Mouse (Mus musculus) left cerebral cortex, postnatal 14 days (tissue): ENCODE data around the gene Slc8a3. TPM values are rescaled to one million over a fixed set of nuclear protein-coding genes. Genes with fewer than 3 reads are reported as not detected.

Source experiments
- DNase-seq, 2 experiments: peaks; one replicate each; pipeline ENCODE4 v3.0.0; 2021 to 2022; ENCODE audit warnings: low spot score in 2 of 2, mixed read lengths in 1 of 2
- intact Hi-C: fragments of 180-260 bp; cut with DNase I; formaldehyde crosslinking; loops from one replicate; pipeline ENCODE4 v1.15.1; 2025
- microRNA-seq, 2 experiments: library from miRNA; unstranded; fragments of <30 nt; microRNA quantifications; one replicate each; pipeline ENCODE4 v1.2.0; 2022
- total RNA-seq, 2 experiments: library from RNA; stranded (reverse); gene quantifications; 2 replicates each; pipeline ENCODE4 v1.2.3; 2021

Gene Slc8a3
- total RNA-seq, 2 experiments from 2014 or later, result 23.0 to 27.3 TPM

DNA sequence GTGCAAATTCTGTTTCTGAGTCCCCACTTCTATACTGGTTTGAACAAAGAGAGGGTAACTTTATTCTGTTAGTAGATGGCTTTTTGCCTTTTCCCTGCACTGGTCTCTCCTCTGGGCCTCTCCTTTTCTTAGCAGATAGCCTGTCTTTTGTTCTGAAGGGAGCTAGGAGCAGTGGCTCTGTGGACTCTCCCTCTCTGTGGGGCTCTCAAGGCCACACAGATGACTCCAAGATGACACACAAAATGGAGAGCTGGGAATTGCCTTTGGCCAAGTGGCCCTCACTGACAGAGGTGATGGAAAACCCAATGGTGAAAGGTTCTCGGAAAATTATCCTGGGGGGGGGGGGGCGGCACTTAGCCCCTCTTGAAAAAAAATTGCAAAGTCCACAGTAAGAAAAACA lies 173.0 kb downstream of the Slc8a3 start:
- intact Hi-C loops, result no loop called here

DNA sequence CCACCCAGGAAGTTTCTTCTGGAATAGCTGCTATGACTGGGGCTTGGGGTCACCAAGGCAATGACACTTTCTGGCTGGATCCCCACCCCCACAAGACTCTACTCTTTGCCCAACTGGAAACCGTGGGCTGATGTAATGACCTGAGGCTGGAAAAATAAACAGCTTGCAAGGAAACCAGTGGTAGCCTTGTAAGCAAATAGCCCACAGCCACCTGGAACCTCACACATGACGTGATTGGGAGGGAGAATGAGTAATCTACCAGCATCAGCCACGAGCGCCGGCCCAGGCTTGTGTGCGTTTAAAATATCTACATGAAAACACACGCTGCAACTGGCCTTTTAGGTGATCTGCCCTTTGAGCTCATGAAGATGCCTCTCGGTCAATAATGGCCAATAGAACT lies 176.1 kb downstream of the Slc8a3 start:
- DNase-seq, result no peak
- intact Hi-C loops, result no loop called here

More for the DNA sequence above, 173.0 kb downstream of the Slc8a3 start:
- DNase-seq, result no peak

DNA sequence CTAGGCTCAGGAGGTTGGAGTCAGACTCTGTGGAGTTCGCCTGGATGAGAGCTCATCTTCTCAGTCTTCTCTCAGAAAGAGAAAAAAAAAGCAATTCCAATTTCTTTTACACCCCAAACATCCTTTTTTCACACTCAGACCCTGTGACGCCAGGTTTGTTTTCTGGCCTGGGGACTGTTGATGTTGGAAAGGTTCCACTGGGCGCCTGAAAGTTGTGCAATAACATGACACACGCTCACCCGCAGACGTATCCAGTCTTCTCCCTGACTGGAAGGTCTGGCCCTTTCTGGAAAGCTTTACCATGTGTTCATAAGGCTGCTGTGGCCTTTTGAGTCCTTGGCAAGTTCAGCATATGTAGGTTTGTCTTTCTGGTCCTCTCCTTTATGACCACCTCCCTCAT lies 177.3 kb downstream of the Slc8a3 start:
- intact Hi-C loops, result no loop called here
- DNase-seq, result no peak

DNA sequence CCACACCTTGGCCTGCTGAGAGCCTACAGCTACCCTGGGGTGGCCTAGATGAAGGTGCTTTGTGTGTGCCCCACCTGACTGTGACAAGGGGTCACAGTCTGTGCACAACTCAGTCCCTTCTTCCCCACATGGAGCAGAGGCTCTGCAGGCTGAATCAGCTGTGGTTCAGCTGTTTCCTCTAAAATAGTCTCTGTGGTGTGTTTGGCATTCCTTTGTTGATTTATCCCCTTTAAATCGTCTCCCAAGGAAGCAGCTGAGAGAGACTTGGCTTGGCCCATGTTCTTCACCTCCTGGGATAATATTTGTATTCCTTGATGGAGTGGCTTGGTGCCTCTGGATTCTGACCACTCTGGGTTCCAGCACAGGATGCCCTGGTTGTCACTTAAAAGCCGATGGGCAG lies 180.9 kb downstream of the Slc8a3 start:
- intact Hi-C loops, result no loop called here
- no peak for DNase-seq

DNA sequence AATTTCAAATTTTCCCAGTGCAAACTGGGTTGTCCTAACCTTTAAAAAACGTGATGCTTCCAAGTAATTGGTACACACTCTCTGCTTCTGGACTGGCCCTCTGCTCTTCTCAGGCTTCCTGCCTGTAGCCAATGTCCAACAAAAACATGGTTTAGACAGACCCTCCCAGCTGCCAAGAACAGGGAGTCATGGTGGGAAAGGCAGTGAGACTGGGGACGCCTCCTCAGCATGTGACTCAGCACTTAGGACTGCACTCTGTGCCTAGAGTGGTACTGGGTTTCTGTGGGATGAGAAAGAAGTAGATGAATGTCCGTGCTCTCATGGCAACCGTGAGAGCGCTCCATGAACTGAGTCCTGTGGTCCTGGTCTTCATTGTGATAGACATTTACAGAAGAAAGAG lies 182.1 kb downstream of the Slc8a3 start:
- DNase-seq, result no peak
- intact Hi-C loops, result no loop called here

DNA sequence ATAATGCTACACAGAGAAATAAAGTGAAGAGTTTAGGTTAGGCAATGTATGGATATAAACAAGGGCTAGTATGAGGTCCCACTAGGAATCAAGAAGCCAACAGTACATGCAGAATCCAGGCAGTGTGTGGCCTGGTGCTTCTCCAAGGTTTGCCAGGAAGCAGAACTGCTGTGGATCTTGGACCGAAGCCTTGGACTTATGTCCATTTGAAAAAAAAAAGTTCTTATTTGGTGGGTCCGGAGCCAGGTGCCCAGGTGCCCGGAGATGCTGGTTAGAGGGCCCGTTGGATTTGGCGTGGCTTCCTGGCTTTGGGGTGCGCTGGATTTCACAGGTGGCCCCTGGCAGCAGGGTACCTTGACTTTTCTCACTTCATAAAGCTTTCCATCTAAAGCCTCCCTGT lies 185.0 kb downstream of the Slc8a3 start:
- no peak for DNase-seq
- intact Hi-C loops, result loop anchor here (10.0 kb wide), 1 partner anchor 113 kb away; no protein-coding TSS in a partner anchor

Small RNAs within 50 kb of the gene (microRNA-seq; reads per million reads assigned to microRNA genes)
- gene Mir3067, result 2.7 to 3.4 reads per million in 2 experiments

Other genes with a start within 250 kb of the Slc8a3 start
- gene Gm4787, start 46.3 kb upstream of the Slc8a3 start, total RNA-seq, result 1 to 10 TPM; 1.3 to 2.0 TPM
- 1 to 10 TPM; 1.8 to 2.8 TPM for gene Adam4, start 88.8 kb upstream of the Slc8a3 start, total RNA-seq
- 10 to 100 TPM; 40.2 to 42.8 TPM for gene Cox16, start 151.9 kb upstream of the Slc8a3 start, total RNA-seq
- gene Gm20498, start 199.7 kb upstream of the Slc8a3 start, total RNA-seq, result 10 to 100 TPM; 35.1 to 38.3 TPM
- gene Synj2bp, start 199.7 kb upstream of the Slc8a3 start, total RNA-seq, result 10 to 100 TPM; 23.3 to 24.0 TPM
- gene Adam21, start 235.3 kb upstream of the Slc8a3 start, total RNA-seq, result under 1 TPM; 0.36 to 0.51 TPM